Mouse (Mus musculus): ENCODE results near the gene Trim75. TPM values are rescaled to one million over a fixed set of nuclear protein-coding genes. Genes with fewer than 3 reads are reported as not detected.

Trim75 gene
- polyA plus RNA-seq, 1 experiment, result not detected

DNA sequence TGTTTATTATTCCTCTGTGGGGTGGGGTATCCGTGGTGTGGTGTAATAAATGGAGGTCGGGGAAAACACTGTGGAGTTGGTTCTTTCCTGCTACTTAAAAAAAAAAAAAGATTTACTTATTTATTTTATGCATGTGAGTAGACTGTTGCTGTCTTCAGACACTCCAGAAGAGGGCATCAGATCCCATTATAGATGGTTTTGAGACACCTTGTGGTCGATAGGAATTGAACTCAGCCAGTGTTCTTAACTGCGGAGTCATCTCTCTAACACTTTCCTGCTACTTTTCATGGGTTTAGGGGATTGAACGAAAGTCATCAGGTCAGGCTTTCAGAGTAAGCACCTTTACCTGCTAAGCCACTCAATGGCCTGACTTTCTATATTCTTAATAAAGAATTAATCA is 42.8 kb downstream of the Trim75 start:
- no peak for DNase-seq (ENCODE audit: low spot score)

DNA sequence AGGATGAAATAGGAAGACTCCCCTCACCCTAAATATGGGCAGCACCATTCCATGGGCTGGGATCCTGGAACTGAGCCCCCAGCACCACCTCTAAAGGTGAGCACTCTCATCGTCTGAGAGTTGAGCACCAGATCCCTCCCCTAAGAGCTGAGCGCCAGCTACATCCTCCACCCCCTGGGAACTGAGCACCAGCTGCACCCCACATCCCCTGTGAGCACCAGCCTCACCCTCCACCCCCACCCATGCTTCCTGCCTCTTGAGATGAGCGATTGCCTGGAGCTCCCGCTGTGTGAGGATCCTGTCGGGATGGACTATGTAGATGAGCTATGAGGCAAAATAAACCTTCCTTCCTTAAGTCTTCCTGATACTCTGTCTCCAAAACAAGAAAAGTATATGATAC is 44.7 kb downstream of the Trim75 start:
- DNase-seq (ENCODE audit: low spot score), result no peak

DNA sequence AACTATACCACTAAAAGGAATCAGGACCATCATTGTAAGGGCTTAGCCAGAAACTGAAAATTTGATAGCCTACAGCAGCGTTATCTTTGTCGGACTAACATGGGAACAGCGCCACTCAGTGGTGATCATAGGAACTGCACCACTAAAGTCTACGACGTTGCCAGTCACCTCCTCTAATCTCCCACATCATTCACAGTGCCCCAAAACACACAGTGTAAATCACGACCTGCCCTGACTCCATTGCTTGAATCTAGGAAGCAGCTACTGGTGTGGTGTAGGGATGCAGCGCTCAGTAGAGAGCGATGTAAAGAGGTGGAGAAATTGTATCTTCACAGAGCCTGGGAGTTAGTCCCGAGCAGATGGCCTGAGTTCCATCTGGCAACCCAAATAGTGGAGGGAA is 46.1 kb downstream of the Trim75 start:
- DNase-seq (ENCODE audit: low spot score), result peak; percentile 61

DNA sequence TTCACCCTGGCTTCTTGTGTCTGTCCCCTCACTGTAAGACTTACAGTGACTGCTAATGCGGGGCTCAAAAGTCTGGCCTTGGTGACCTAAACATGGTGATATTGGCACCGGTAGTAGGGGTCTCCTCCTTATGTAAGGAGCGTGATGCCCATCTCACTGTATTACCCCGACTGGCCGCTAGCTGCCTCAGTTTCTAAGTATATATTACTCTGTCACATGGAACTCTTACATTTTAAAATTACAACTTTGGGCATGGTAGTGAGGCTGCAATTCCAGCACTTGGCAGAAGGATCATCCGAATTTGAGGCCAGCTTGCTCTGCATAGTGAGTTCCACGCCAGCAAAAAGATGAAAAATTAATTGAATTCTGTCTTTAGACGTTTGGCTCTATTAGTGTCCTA is 46.6 kb downstream of the Trim75 start:
- no peak for DNase-seq (ENCODE audit: low spot score)

DNA sequence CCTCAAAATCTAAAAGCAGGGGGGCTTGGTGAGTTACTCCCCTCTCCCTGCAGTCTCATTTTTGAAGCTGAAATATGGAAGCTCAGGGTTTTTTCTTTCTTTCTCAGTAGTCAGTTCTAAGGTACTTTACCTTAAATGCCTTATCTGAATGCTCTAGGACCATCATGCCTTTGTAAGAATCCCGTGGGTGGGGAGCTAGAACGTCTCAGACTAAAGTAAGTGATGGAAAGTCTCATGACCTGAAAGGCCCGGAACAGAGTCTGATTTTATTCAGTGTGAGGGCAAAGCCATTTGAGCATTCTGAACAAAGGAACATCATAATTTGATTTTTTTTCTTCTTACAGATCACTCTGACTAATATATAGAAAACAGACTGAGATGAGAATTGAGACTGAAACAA is 52.6 kb downstream of the Trim75 start:
- DNase-seq (ENCODE audit: low spot score), result no peak

Other genes starting within 250 kb of the Trim75 start
- 20.1 and 20.2 TPM in 2 replicates for gene Klhl2, start 137.8 kb downstream of the Trim75 start, polyA plus RNA-seq (2012; rRNA removed)
- 19.4 and 23.3 TPM in 2 replicates for gene Tmem192, start 40.6 kb downstream of the Trim75 start, polyA plus RNA-seq (2012; rRNA removed)
- not detected in 2 replicates for gene Trim61, start 30.7 kb upstream of the Trim75 start, polyA plus RNA-seq (2012; rRNA removed)
- not detected in 2 replicates for gene Trim60, start 30.8 kb upstream of the Trim75 start, polyA plus RNA-seq (2012; rRNA removed)
- 0.76 and 0.84 TPM in 2 replicates for gene Apela, start 49.5 kb upstream of the Trim75 start, polyA plus RNA-seq (2012; rRNA removed)
- not detected in 2 replicates for gene Gm10663, start 87.2 kb upstream of the Trim75 start, polyA plus RNA-seq (2012; rRNA removed)
- gene BC030870, start 141.7 kb upstream of the Trim75 start, polyA plus RNA-seq (2012; rRNA removed), result not detected in 2 replicates

All from urinary bladder, adult 2 months (tissue).